Mouse (Mus musculus) Muller cell, postnatal 12 days (primary cell): ENCODE measurements at regions not wholly inside any gene's neighbourhood (a gene's known extent, or its start where the extent isn't known, plus 50 kb on each side); places are given as distances from the start of the nearest gene placed in this dataset.

Source experiments
- DNase-seq: peaks from one replicate; pipeline ENCODE4 v3.0.0-alpha.2; 2015; ENCODE audit errors: inconsistent ontology term

- DNase-seq = no peak
These were observed 119.8 kb upstream of the Sphkap start for GRCm38 (mm10) chr1:83527803-83528202.

DNA sequence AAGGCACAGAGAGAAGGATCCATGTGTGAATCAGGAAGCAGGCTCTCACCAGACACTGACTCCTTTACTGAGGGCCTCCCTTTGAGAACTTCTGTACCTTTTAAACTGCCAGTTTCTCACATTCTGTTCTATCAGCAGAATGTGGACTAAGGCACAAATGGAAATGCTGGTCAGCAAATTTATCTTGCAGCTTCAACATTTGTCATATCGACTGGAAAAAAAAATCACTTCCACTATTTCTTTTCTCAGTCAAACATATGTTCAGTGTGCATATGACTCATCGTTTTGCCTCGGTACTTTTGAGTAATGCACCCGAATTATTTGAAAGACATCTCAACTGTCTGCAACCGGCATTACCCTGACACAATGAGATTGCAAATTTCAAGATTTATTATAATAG is 101.4 kb upstream of the Sphkap start:
- DNase-seq = no peak

DNA sequence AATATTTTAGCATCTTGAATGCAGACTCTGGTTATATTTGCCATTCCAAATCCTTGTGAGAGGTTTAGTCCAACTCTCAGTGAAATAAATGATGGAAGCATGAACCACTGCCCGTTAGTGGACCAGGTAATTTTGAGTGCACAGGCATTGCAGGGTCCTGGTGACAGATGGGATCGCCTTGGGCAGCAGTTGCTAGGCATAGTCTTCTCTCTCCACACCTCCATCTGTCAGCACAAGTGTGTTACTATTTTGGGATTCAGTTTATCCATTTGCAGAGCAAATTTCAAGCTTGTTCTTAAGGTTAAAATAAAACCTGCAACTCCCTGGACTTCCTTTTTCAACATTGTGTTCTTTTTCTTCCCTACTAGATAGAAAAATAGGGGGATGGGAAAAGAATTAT is 97.4 kb upstream of the Sphkap start:
- no peak for DNase-seq

GRCm38 (mm10) chr1:83496888-83497287 is 88.9 kb upstream of the Sphkap start:
- no peak for DNase-seq

- no peak for DNase-seq
These were observed 88.4 kb upstream of the Sphkap start for GRCm38 (mm10) chr1:83496380-83496779.

DNA sequence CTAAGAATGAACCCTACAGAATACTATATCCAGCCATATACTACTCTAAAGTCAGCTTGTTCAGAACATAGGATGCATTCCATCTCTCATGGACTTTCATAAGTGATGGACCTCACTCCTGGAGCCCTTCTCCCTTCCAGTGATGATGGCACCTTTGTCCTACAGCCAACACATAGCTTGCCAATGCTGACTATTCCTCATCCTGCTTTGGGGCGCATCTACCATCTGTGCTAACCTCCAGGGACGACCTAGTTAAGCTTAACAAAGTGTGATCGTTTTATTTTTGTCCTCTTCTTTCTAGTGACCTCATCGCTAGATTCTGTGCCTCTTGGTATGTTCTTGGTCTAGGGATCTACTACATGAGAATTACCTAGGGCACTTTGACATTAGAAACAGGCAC is 87.0 kb upstream of the Sphkap start:
- DNase-seq = no peak

- no peak for DNase-seq
These were observed 71.1 kb upstream of the Sphkap start for GRCm38 (mm10) chr1:83479111-83479510.
